Mouse (Mus musculus) olfactory bulb, adult 2 months (tissue): ENCODE data around the gene Il12rb2.

Experiments
- CTCF ChIP-seq: fragments of 200-500 bp; IDR thresholded peaks from 2 replicates; pipeline ENCODE4 v1.5.1; 2012; ENCODE audit warnings: low read depth, mild to moderate bottlenecking, low read length, moderate library complexity; ENCODE audit not compliant: insufficient read depth
- POLR2A ChIP-seq: fragments of 200-500 bp; IDR thresholded peaks from 2 replicates; pipeline ENCODE4 v1.6.1; 2012; ENCODE audit warnings: mild to moderate bottlenecking, low read depth, low read length, moderate library complexity; ENCODE audit not compliant: insufficient read depth

DNA sequence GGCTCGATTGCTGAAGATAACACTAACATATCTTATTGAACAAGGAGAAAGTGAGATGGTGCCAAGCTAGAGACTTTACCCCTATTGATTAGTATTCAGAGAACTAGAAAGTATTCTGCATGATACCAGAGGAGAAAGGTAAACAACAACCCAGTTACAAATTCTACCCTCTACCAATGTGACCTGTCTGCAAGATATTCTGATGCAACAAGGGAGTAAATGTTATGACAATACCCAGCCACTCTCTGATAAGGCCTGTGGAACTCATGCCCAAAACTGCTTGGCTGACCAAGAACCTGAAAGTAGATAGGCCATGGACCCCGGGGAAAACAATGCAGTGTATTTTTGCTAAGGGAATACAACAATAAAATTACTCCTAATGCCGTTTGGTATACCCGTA is 10.2 kb downstream of the Il12rb2 start:
- TF ChIP-seq POLR2A = no peak
- TF ChIP-seq CTCF = no peak
